Mouse (Mus musculus) intestine, embryonic 15.5 days (tissue): ENCODE measurements at regions not wholly inside any gene's neighbourhood (a gene's known extent, or its start where the extent isn't known, plus 50 kb on each side); places are given as distances from the start of the nearest gene placed in this dataset.
"Not testable (repeated sequence)": the region's sequence is repeated elsewhere in the genome, so short reads cannot be mapped to it uniquely, and the experiment has no call there.

Experiments used
- ATAC-seq: fragments of 200-750 bp; cut with Nextera tagmentation; 2 replicates; pipeline ENCODE4 v1.8.0; 2017; ENCODE audit warnings: moderate TSS enrichment, moderate library complexity
- H3K27ac ChIP-seq: fragments of 300-500 bp; sonication (generic); 2 replicates; pipeline ENCODE4 v1.5.1; 2015; ENCODE audit warnings: mild to moderate bottlenecking, inconsistent platforms
- H3K27me3 ChIP-seq: fragments of 300-500 bp; sonication (generic); replicated peaks from 2 replicates; pipeline ENCODE4 v1.6.1; 2015; ENCODE audit warnings: inconsistent platforms
- H3K36me3 ChIP-seq: fragments of 300-500 bp; sonication (generic); 2 replicates; pipeline ENCODE4 v1.6.1; 2015; ENCODE audit warnings: inconsistent platforms
- H3K4me1 ChIP-seq: fragments of 300-500 bp; sonication (generic); replicated peaks from 2 replicates; pipeline ENCODE4 v1.6.1; 2015; ENCODE audit warnings: inconsistent platforms
- H3K4me2 ChIP-seq: fragments of 300-500 bp; sonication (generic); replicated peaks from 2 replicates; pipeline ENCODE4 v1.6.1; 2015; ENCODE audit warnings: mild to moderate bottlenecking, inconsistent platforms
- H3K4me3 ChIP-seq: fragments of 300-500 bp; sonication (generic); replicated peaks from 2 replicates; pipeline ENCODE4 v1.5.1; 2015; ENCODE audit warnings: inconsistent platforms
- H3K9ac ChIP-seq: fragments of 300-500 bp; sonication (generic); 2 replicates; pipeline ENCODE4 v1.6.1; 2015; ENCODE audit warnings: inconsistent platforms
- H3K9me3 ChIP-seq: fragments of 300-500 bp; sonication (generic); 2 replicates; pipeline ENCODE4 v1.6.1; 2016; ENCODE audit warnings: inconsistent platforms
- WGBS: fragments of 180-500 bp; shearing (Covaris S2); methylation state at CpG from one replicate; pipeline ENCODE4 v1.1.7; 2015; 5-methylcytosine and 5-hydroxymethylcytosine counted together

GRCm38 (mm10) chr5:13847571-13847970, 56.2 kb downstream of the Speer3 start:
- H3K27me3 ChIP-seq: no peaks in the 10 kb centered on the region
- H3K4me1 ChIP-seq: no peaks in the 10 kb centered on the region
- H3K9ac ChIP-seq: no peak overlapping the region
- H3K9me3 ChIP-seq: no peaks in the 10 kb centered on the region
- no peak overlapping the region for H3K4me2 ChIP-seq
- H3K27ac ChIP-seq: no peak overlapping the region
- H3K36me3 ChIP-seq: no peaks in the 10 kb centered on the region
- WGBS: 65% methylated on average over 1 of the region's 1 CpGs
- H3K4me3 ChIP-seq: no peak overlapping the region
- ATAC-seq: no peak

GRCm38 (mm10) chr5:13880236-13880635, 88.8 kb downstream of the Speer3 start:
- H3K4me1 ChIP-seq, H3K27ac ChIP-seq, H3K4me3 ChIP-seq, ATAC-seq, H3K9ac ChIP-seq, H3K36me3 ChIP-seq, H3K4me2 ChIP-seq, H3K27me3 ChIP-seq, H3K9me3 ChIP-seq: not testable (repeated sequence)
- WGBS: 63% methylated on average over 6 of the region's 6 CpGs

- H3K9ac ChIP-seq: no peak overlapping the region
- no peaks in the 10 kb centered on the region for H3K9me3 ChIP-seq
- no peak overlapping the region for H3K4me2 ChIP-seq
- no peaks in the 10 kb centered on the region for H3K27me3 ChIP-seq
- ATAC-seq: no peak
- H3K27ac ChIP-seq: no peak overlapping the region
- no peaks in the 10 kb centered on the region for H3K36me3 ChIP-seq
- H3K4me3 ChIP-seq: no peak overlapping the region
- no peaks in the 10 kb centered on the region for H3K4me1 ChIP-seq
These were observed 97.0 kb downstream of the Speer3 start for GRCm38 (mm10) chr5:13888415-13888814.

GRCm38 (mm10) chr5:13908257-13908656, 116.8 kb upstream of the Sema3e start:
- H3K9me3 ChIP-seq: no peaks in the 10 kb centered on the region
- H3K9ac ChIP-seq: no peak overlapping the region
- WGBS: 35% methylated on average over 3 of the region's 3 CpGs
- no peak overlapping the region for H3K27ac ChIP-seq
- no peaks in the 10 kb centered on the region for H3K36me3 ChIP-seq
- no peaks in the 10 kb centered on the region for H3K4me1 ChIP-seq
- no peaks in the 10 kb centered on the region for H3K27me3 ChIP-seq
- H3K4me2 ChIP-seq: no peak overlapping the region
- H3K4me3 ChIP-seq: no peak overlapping the region
- ATAC-seq: no peak

GRCm38 (mm10) chr5:13917355-13917754, 107.7 kb upstream of the Sema3e start:
- H3K4me3 ChIP-seq: no peak overlapping the region
- whole genome bisulfite sequencing: 83% methylated on average over 2 of the region's 2 CpGs
- no peak overlapping the region for H3K27ac ChIP-seq
- no peak for ATAC-seq
- no peaks in the 10 kb centered on the region for H3K4me1 ChIP-seq
- H3K9ac ChIP-seq: no peak overlapping the region
- H3K36me3 ChIP-seq: no peaks in the 10 kb centered on the region
- no peaks in the 10 kb centered on the region for H3K27me3 ChIP-seq
- H3K4me2 ChIP-seq: no peak overlapping the region
- no peaks in the 10 kb centered on the region for H3K9me3 ChIP-seq

GRCm38 (mm10) chr5:13922295-13922694, 102.8 kb upstream of the Sema3e start:
- no peak for ATAC-seq
- no peak overlapping the region for H3K27ac ChIP-seq

GRCm38 (mm10) chr5:13931011-13931410, 94.1 kb upstream of the Sema3e start:
- 37% methylated on average over 2 of the region's 2 CpGs for WGBS
- ATAC-seq: no peak

More at GRCm38 (mm10) chr5:13922295-13922694, 102.8 kb upstream of the Sema3e start:
- Histone ChIP-seq H3K9ac (no peak overlapping the region), H3K4me1 (no peaks in the 10 kb centered on the region), H3K4me3 (no peak overlapping the region), H3K27me3 (no peaks in the 10 kb centered on the region), H3K4me2 (no peak overlapping the region), H3K9me3 (no peaks in the 10 kb centered on the region), H3K36me3 (no peaks in the 10 kb centered on the region)
- WGBS: 29% methylated on average over 4 of the region's 4 CpGs

GRCm38 (mm10) chr5:13951346-13951745, 73.7 kb upstream of the Sema3e start:
- Histone ChIP-seq H3K9me3 (no peaks in the 10 kb centered on the region), H3K27me3 (no peaks in the 10 kb centered on the region), H3K4me3 (no peak overlapping the region), H3K36me3 (no peaks in the 10 kb centered on the region), H3K27ac (no peak overlapping the region), H3K9ac (no peak overlapping the region), H3K4me2 (no peak overlapping the region), H3K4me1 (no peaks in the 10 kb centered on the region)
- ATAC-seq: no peak

More at GRCm38 (mm10) chr5:13931011-13931410, 94.1 kb upstream of the Sema3e start:
- H3K4me3 ChIP-seq: no peak overlapping the region
- H3K9me3 ChIP-seq: no peaks in the 10 kb centered on the region
- no peak overlapping the region for H3K9ac ChIP-seq
- H3K4me1 ChIP-seq: no peaks in the 10 kb centered on the region
- H3K27me3 ChIP-seq: no peaks in the 10 kb centered on the region
- H3K27ac ChIP-seq: no peak overlapping the region
- H3K36me3 ChIP-seq: no peaks in the 10 kb centered on the region
- H3K4me2 ChIP-seq: no peak overlapping the region

- Histone ChIP-seq H3K4me3 (no peak overlapping the region), H3K4me1 (no peaks in the 10 kb centered on the region), H3K9me3 (no peaks in the 10 kb centered on the region), H3K9ac (no peak overlapping the region), H3K4me2 (no peak overlapping the region), H3K27me3 (no peaks in the 10 kb centered on the region), H3K27ac (no peak overlapping the region), H3K36me3 (no peaks in the 10 kb centered on the region)
- no peak for ATAC-seq
- 79% methylated on average over 1 of the region's 1 CpGs for WGBS
These were observed 69.5 kb upstream of the Sema3e start for GRCm38 (mm10) chr5:13955616-13956015.

- no peak overlapping the region for H3K9ac ChIP-seq
- 24% methylated on average over 4 of the region's 4 CpGs for WGBS
- H3K9me3 ChIP-seq: no peaks in the 10 kb centered on the region
- H3K4me2 ChIP-seq: no peak overlapping the region
- H3K36me3 ChIP-seq: no peaks in the 10 kb centered on the region
- H3K27me3 ChIP-seq: no peaks in the 10 kb centered on the region
- peak; percentile 85 for ATAC-seq
- H3K4me3 ChIP-seq: no peak overlapping the region
- no peak overlapping the region for H3K27ac ChIP-seq
- no peaks in the 10 kb centered on the region for H3K4me1 ChIP-seq
These were observed 65.5 kb upstream of the Sema3e start for GRCm38 (mm10) chr5:13959575-13959974.

- no peaks in the 10 kb centered on the region for H3K36me3 ChIP-seq
- no peak overlapping the region for H3K27ac ChIP-seq
- H3K27me3 ChIP-seq: no peaks in the 10 kb centered on the region
- no peak overlapping the region for H3K9ac ChIP-seq
- H3K4me3 ChIP-seq: no peak overlapping the region
- no peaks in the 10 kb centered on the region for H3K9me3 ChIP-seq
- H3K4me2 ChIP-seq: no peak overlapping the region
- ATAC-seq: no peak
- H3K4me1 ChIP-seq: no peaks in the 10 kb centered on the region
- WGBS: 66% methylated on average over 2 of the region's 2 CpGs
These were observed 59.2 kb upstream of the Sema3e start for GRCm38 (mm10) chr5:13965901-13966300.

- H3K27ac ChIP-seq: no peak overlapping the region
- no peaks in the 10 kb centered on the region for H3K27me3 ChIP-seq
- H3K9me3 ChIP-seq: no peaks in the 10 kb centered on the region
- ATAC-seq: no peak
- no peak overlapping the region for H3K9ac ChIP-seq
- no peaks in the 10 kb centered on the region for H3K36me3 ChIP-seq
- H3K4me3 ChIP-seq: no peak overlapping the region
- H3K4me1 ChIP-seq: no peaks in the 10 kb centered on the region
- H3K4me2 ChIP-seq: no peak overlapping the region
- 69% methylated on average over 3 of the region's 3 CpGs for WGBS
These were observed 50.4 kb upstream of the Sema3e start for GRCm38 (mm10) chr5:13974664-13975063.
